In genomic region chr14:21822307-21822706, GRCm38 (mm10) we compare ENCODE assay signal across 10 mouse cellular contexts. TPM values are rescaled to one million over a fixed set of nuclear protein-coding genes. Genes with fewer than 3 reads are reported as not detected.
DNase-seq lines count a peak whose midpoint lies in the region; ATAC-seq and TF ChIP-seq lines count a peak whose summit lies in the region.
"Had no signal": no experiment of that assay in that cellular context is flagged by ENCODE, and none has a peak within 500 bp of the region (broad histone marks: within the 10 kb centered on the region; RNA-seq: fewer than 3 reads in every experiment).

No protein-coding gene starts in this region.

- no peak overlapping the region for H3K4me2 ChIP-seq in intestine, embryonic 15.5 days (replicated peaks)
- H3K4me2 ChIP-seq in intestine, embryonic 16.5 days (ENCODE audit: low read depth, low read length), result no peak overlapping the region
- no peak overlapping the region for H3K4me2 ChIP-seq in neural tube, embryonic 13.5 days
- no peak overlapping the region for H3K4me2 ChIP-seq in stomach, postnatal 0 days (replicated peaks; ENCODE audit: low read depth)

- DNase-seq in heart, embryonic 10.5 days (ENCODE audit: low spot score), result no peak
- DNase-seq in heart, postnatal 36 days, result no peak
- no peak for DNase-seq in neural tube, embryonic 10.5 days (ENCODE audit: extremely low spot score, low spot score)
- DNase-seq in stomach, postnatal 0 days (ENCODE audit: low spot score), result no peak
- no peak for DNase-seq in B cell, adult 2 months
- DNase-seq: thymus, postnatal 14 days had no signal

- no peak for TF ChIP-seq CTCF in stomach, postnatal 0 days (IDR thresholded peaks at IDR 0.05; ENCODE audit: low read depth)

- peaks cover 62% of the 10 kb centered on the region for H3K4me1 ChIP-seq in heart, embryonic 10.5 days
- peaks cover 22% of the 10 kb centered on the region for H3K4me1 ChIP-seq in intestine, embryonic 15.5 days (replicated peaks)
- peaks cover 37% of the 10 kb centered on the region for H3K4me1 ChIP-seq in intestine, embryonic 16.5 days (ENCODE audit: control insufficient read depth, insufficient read depth, low read length)
- H3K4me1 ChIP-seq in neural tube, embryonic 13.5 days (replicated peaks), result peaks cover 10% of the 10 kb centered on the region
- no peaks in the 10 kb centered on the region; the same call in 1 of the 2 replicates for H3K4me1 ChIP-seq in stomach, postnatal 0 days (replicated peaks; ENCODE audit: control insufficient read depth, insufficient read depth)

- 45% methylated on average over 7 of the region's 7 CpGs for WGBS in heart, embryonic 10.5 days
- WGBS in intestine, embryonic 15.5 days, result 74% methylated on average over 7 of the region's 7 CpGs
- WGBS in intestine, embryonic 16.5 days, result 74% methylated on average over 7 of the region's 7 CpGs
- 70% methylated on average over 7 of the region's 7 CpGs for WGBS in neural tube, embryonic 13.5 days
- 74% methylated on average over 7 of the region's 7 CpGs for WGBS in stomach, postnatal 0 days

- no peak for ATAC-seq in intestine, embryonic 15.5 days
- no peak for ATAC-seq in intestine, embryonic 16.5 days
- ATAC-seq in neural tube, embryonic 13.5 days (ENCODE audit: low read depth), result no peak
- no peak for ATAC-seq in stomach, postnatal 0 days (ENCODE audit: low FRiP score, low TSS enrichment)
- ATAC-seq: activated CD4-positive, CD25-positive, alpha-beta regulatory T cell, adult 4 months had no signal

- no peaks in the 10 kb centered on the region for H3K36me3 ChIP-seq in heart, embryonic 10.5 days
- H3K36me3 ChIP-seq in intestine, embryonic 15.5 days, result no peaks in the 10 kb centered on the region
- H3K36me3 ChIP-seq in intestine, embryonic 16.5 days (ENCODE audit: control insufficient read depth, insufficient read depth, low read length), result no peaks in the 10 kb centered on the region
- H3K36me3 ChIP-seq in neural tube, embryonic 13.5 days, result no peaks in the 10 kb centered on the region
- H3K36me3 ChIP-seq in stomach, postnatal 0 days (ENCODE audit: control insufficient read depth, insufficient read depth, low read length), result no peaks in the 10 kb centered on the region

- no peaks in the 10 kb centered on the region for H3K9me3 ChIP-seq in heart, embryonic 10.5 days
- no peaks in the 10 kb centered on the region for H3K9me3 ChIP-seq in intestine, embryonic 15.5 days
- H3K9me3 ChIP-seq in intestine, embryonic 16.5 days (ENCODE audit: control insufficient read depth, low read length), result no peaks in the 10 kb centered on the region
- H3K9me3 ChIP-seq in neural tube, embryonic 13.5 days, result no peaks in the 10 kb centered on the region
- H3K9me3 ChIP-seq in stomach, postnatal 0 days (ENCODE audit: control insufficient read depth, low read length), result no peaks in the 10 kb centered on the region

- peak overlapping the region; percentile 92 for H3K27ac ChIP-seq in heart, embryonic 10.5 days
- peak overlapping the region; percentile 84 for H3K27ac ChIP-seq in intestine, embryonic 15.5 days
- no peak overlapping the region for H3K27ac ChIP-seq in intestine, embryonic 16.5 days (ENCODE audit: low read length)
- H3K27ac ChIP-seq in neural tube, embryonic 13.5 days (replicated peaks), result 0 out of 2 replicates have a peak overlapping the region, but pooled peaks have one; percentile 13
- peak overlapping the region; percentile 58 for H3K27ac ChIP-seq in stomach, postnatal 0 days (replicated peaks)

- no peaks in the 10 kb centered on the region for H3K27me3 ChIP-seq in heart, embryonic 10.5 days (ENCODE audit: insufficient read depth, poor library complexity, severe bottlenecking)
- H3K27me3 ChIP-seq in intestine, embryonic 15.5 days (replicated peaks), result no peaks in the 10 kb centered on the region
- H3K27me3 ChIP-seq in intestine, embryonic 16.5 days (replicated peaks; ENCODE audit: control insufficient read depth, insufficient read depth, low read length), result no peaks in the 10 kb centered on the region
- no peaks in the 10 kb centered on the region for H3K27me3 ChIP-seq in neural tube, embryonic 13.5 days
- no peaks in the 10 kb centered on the region for H3K27me3 ChIP-seq in stomach, postnatal 0 days (ENCODE audit: control insufficient read depth, insufficient read depth, low read length)

- no peak overlapping the region for H3K4me3 ChIP-seq in heart, embryonic 10.5 days
- H3K4me3 ChIP-seq in intestine, embryonic 15.5 days (replicated peaks), result no peak overlapping the region
- H3K4me3 ChIP-seq in intestine, embryonic 16.5 days (ENCODE audit: low read length), result no peak overlapping the region
- H3K4me3 ChIP-seq in neural tube, embryonic 13.5 days, result no peak overlapping the region
- H3K4me3 ChIP-seq in stomach, postnatal 0 days (ENCODE audit: low read depth, low read length), result no peak overlapping the region

- H3K9ac ChIP-seq in intestine, embryonic 15.5 days, result no peak overlapping the region
- H3K9ac ChIP-seq in intestine, embryonic 16.5 days (ENCODE audit: low read depth, low read length), result no peak overlapping the region
- H3K9ac ChIP-seq in neural tube, embryonic 13.5 days, result no peak overlapping the region
- H3K9ac ChIP-seq in stomach, postnatal 0 days (ENCODE audit: low read length), result no peak overlapping the region

- intact Hi-C loops in heart, postnatal 36 days (cut with DNase I), result no loop called here

- TF ChIP-seq EP300 in stomach, postnatal 0 days (optimal IDR thresholded peaks at IDR 0.05), result no peak

RNA-seq across cellular contexts. Expression of gene Vdac2, which starts 2.7 kb away (rescaled TPM):
- 377 and 438 TPM in 2 replicates for polyA plus RNA-seq in heart, embryonic 10.5 days (2016; fragmentation: Nextera tagmentation; extraction: Ambion mirVana)
- 100 to 1,000 TPM; 491 to 519 TPM for total RNA-seq in heart, postnatal 36 days (2021)
- polyA plus RNA-seq in intestine, embryonic 15.5 days (2015; fragmentation: Nextera tagmentation; extraction: Ambion mirVana), result 368 and 384 TPM in 2 replicates
- 410 and 422 TPM in 2 replicates for polyA plus RNA-seq in intestine, embryonic 16.5 days (2015; fragmentation: Nextera tagmentation; extraction: Ambion mirVana)
- polyA plus RNA-seq in neural tube, embryonic 13.5 days (2015; fragmentation: Nextera tagmentation; extraction: Ambion mirVana), result 276 and 284 TPM in 2 replicates
- polyA plus RNA-seq in stomach, postnatal 0 days (2015; fragmentation: Nextera tagmentation; extraction: Ambion mirVana), result 276 and 279 TPM in 2 replicates

RNA-seq across cellular contexts. Expression of gene Comtd1, which starts 26.5 kb away (rescaled TPM):
- polyA plus RNA-seq in heart, embryonic 10.5 days (2016; fragmentation: Nextera tagmentation; extraction: Ambion mirVana), result 48.1 and 52.2 TPM in 2 replicates
- 1 to 10 TPM; 8.5 to 8.8 TPM for total RNA-seq in heart, postnatal 36 days (2021)
- polyA plus RNA-seq in intestine, embryonic 15.5 days (2015; fragmentation: Nextera tagmentation; extraction: Ambion mirVana), result 57.3 and 69.9 TPM in 2 replicates
- 88.2 and 89.1 TPM in 2 replicates for polyA plus RNA-seq in intestine, embryonic 16.5 days (2015; fragmentation: Nextera tagmentation; extraction: Ambion mirVana)
- polyA plus RNA-seq in neural tube, embryonic 13.5 days (2015; fragmentation: Nextera tagmentation; extraction: Ambion mirVana), result 25.7 and 29.4 TPM in 2 replicates
- 39.2 and 45.8 TPM in 2 replicates for polyA plus RNA-seq in stomach, postnatal 0 days (2015; fragmentation: Nextera tagmentation; extraction: Ambion mirVana)
